Mouse (Mus musculus) megakaryocyte, adult 5-6 weeks (primary cell): ENCODE results near the gene Nab1. TPM values are rescaled to one million over a fixed set of nuclear protein-coding genes. Genes with fewer than 3 reads are reported as not detected.

ENCODE experiments used
- ATAC-seq: 2 replicates; pipeline ENCODE4 v1.8.0; 2016; ENCODE audit warnings: mild to moderate bottlenecking, inconsistent platforms; ENCODE audit not compliant: poor library complexity, severe bottlenecking
- total RNA-seq, 2 experiments: library from RNA; stranded (forward) in 1 of 2; stranded (reverse) in 1 of 2; fragments of 153-499, 151-499 nt in 1 of 2; fragments of 221-1000, 200-1000 nt in 1 of 2; gene quantifications; 2 replicates each; pipeline versions ENCODE4 v1.2.3 to v1.2.4; 2015 to 2017

Nab1 gene
- total RNA-seq, 2 experiments from 2014 or later: 65.6 to 80.2 TPM

DNA sequence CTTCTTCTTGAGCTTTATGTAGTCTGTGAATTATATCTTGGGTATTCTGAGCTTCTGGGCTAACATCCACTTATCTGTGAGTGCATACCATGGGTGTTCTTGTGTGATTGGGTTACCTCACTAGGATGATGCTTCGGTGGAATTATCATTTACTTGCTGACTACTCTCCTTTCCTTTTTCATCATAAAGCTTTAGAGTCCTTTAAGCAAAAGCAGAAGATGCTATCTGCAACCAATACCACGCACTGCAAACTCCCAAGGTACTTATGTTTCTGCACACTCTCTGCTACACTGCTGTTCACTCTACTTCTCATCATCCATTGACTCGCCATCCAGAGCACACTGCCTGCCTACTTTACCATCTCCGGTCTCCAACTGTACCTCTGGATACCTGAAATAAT lies 15.5 kb downstream of the Nab1 start:
- ATAC-seq: no peak

DNA sequence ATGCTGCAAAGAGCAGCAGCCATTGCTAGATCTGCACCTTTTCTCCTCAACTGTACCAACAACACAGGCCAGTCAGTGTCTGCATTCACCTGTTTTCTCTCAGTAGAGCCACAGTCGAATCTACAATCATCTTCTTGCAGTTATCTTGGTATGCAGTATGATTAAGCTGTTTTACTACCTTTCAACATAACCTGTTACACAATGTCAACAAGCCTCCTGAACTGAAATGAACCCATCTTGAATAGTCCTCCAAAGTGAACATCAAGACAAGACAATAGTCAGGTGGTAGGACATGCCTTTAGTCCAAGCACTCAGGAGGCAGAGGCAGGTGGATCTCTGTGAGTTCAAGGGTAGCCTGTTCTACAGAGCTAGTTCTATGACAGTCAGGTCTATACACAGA lies 26.2 kb downstream of the Nab1 start:
- peak; percentile 62 for ATAC-seq

- ATAC-seq: peak; percentile 30; the same call in 1 of the 2 replicates
These were observed 29.5 kb downstream of the Nab1 start for GRCm38 (mm10) chr1:52470811-52471489.

DNA sequence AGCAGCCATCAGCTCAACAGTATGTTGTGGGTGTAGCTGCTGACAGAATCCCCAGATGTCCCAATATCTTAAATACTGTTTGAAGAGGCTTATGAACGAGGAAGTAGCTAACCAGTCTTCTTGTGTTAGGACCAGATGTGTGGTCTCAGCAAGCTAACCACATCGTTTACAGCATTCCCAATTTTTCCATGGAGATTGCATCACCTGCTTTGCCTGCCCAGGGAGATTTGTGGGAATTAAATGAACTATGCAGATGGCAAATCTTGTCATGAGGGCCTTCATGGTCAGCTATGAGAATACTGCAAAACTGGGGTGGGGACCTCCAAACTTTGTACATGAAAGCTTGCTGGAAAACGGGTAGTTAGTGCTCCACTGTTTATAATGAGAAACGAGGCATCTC lies 30.2 kb downstream of the Nab1 start:
- no peak for ATAC-seq

- no peak for ATAC-seq
These were observed 33.9 kb downstream of the Nab1 start for GRCm38 (mm10) chr1:52466518-52467120.

DNA sequence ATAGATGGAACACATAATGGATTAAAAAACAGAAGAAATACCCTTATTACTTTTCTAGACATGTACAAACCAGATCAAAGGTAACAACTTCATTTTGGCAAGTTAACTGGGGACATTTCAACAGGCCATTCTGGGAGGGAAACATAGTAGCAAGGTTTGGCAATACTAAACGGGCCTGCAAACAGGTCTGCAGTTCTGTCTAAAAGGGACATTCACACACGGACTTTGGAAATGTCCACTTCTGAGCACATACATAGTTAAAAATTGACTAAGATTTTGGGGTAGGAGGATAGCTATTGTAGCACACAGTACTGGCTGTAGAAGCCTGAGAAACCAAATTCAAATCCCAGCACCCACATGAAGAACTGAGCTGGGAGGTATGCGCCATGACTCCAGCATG lies 34.6 kb downstream of the Nab1 start:
- ATAC-seq: no peak

DNA sequence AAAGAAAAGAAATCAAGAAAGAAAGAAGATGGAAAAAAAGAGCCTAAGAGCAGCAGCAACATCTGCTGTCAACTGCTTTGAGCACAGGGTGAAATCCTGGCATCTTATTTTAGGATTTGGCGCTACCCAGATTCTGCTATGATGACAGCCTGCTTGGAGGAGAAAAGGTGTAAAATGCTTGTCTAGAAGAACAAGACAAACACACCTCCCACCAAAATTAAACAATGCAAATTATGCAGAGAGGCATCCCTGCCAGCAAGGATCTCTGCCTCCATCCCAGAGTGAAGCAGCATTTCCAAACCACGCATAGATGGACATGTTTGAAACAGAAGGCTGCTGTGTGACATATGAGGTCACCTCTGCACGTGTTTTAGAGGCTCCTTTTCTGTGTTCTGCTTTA lies 35.2 kb downstream of the Nab1 start:
- no peak for ATAC-seq

DNA sequence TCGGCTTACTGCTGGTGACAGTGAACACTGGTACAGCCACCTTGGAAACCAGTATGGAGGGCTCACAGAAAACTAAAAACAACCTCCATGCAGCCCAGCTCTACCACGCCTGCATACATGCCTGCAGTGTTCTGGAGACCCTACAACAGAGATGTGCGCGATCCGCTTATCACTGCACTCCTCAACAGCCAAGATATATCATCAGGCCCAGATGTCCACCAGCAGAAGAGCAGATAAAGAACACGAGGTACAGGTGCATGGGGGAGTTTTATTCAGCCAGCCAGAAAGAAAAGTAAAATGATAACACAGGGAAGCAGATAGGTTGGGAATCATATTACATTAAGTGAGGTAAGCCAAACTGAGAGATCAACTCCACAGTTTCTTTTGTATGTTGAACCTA lies 37.2 kb downstream of the Nab1 start:
- no peak for ATAC-seq

DNA sequence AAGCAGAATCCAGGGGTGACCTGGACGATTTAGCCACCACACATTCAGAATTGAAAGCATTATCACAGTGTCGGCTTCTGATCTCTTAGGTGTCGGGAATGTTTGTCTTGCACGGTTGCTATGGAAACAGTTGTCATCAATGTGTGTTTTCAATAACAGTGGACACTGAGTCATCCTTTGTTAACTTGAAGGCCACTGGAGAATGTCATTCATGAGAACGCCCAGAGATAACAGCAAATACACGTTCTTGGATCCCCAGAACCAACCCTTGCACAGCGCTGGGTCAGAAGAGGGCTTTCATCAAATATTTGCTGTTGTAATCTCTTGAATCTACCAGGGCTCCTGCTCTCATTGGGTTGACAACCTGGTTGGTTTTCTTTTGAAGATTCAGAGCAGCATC lies 43.9 kb downstream of the Nab1 start:
- ATAC-seq: no peak

DNA sequence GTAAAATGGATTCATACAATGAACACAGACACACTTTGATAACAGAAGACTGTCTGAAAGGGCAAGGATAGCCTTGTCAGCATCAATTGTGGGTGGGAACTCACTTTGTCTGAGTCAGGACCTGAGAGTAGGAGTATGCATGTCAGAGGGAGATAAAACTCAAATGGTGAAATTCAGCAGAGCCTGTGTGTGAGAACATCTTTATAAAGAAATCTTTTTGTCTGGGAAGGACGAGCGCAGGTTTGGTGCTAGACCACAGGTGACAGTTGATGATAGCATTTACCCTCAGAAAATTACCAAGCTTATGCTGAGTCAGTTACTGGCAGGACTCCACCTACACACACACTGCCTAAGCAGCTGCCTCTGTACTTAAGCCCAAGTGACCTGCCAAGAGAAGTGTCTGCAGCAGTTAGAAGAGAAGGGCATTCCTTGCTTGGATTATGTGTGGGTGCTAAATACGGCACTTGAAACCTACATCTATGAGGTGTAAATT lies 45.9 kb downstream of the Nab1 start:
- ATAC-seq: 0 out of 2 replicates have a peak, but pooled peaks have one; percentile 21

DNA sequence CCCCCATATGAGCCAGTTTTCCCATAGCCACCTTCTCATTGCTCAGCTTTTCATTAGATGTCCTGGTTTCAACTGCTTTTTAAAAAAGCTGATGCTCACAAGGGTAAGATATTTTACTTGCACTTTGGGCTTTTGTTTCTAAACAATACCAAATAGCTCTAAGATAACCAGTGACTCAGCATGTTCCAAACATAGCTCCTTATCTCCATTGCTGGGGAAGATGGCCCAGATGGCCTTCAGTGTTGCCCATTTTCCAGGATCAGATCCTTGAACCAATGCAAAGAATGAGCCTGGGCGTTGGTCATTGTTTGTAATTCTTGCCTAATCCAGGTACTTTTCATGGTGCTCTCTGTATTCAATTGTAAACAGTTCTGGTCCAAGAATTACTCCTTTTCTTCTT lies 49.1 kb downstream of the Nab1 start:
- no peak for ATAC-seq

DNA sequence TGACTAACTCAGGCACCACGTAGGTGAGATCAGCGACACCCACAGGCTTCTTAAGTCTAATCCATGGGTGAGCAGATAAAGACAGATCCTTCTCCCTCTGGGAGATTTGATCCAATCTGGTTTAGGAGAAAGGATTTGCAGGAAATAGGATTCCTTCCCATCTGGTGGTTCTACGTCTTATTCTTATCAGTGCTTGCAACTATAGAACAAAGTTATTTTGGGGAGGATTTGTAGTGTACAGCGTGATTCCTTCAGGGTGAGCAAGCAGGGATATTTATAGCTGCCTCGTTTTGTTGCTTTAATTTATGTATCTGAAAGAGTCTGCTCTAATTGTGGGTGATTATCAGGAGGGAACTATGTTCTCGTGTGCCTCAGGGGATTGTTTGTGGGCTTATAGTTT lies 64.6 kb downstream of the Nab1 start:
- ATAC-seq: no peak

GRCm38 (mm10) chr1:52434085-52434484 lies 66.4 kb downstream of the Nab1 start:
- no peak for ATAC-seq

DNA sequence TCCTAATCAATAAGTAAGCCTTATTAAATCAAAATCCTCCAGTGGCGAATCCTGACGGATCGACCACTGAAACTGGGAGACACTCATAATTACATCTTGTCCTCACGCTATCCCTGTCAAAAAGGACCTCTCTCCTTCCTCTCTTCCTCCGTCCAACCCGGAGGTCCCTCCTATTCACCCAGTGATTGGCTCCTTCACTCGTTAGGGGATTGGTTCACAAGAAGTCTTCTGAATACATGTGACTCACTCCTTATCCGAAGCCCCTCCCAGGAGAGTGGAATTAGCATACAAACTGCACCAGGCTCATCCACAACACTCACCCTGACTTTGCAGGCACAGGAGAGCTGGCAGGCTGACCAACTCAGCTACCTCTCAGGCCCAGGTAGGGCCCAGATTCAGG lies 68.7 kb downstream of the Nab1 start:
- no peak for ATAC-seq

- ATAC-seq: no peak
These were observed 69.9 kb downstream of the Nab1 start for GRCm38 (mm10) chr1:52430606-52431005.

- no peak for ATAC-seq
These were observed 70.4 kb downstream of the Nab1 start for GRCm38 (mm10) chr1:52430116-52430515.

GRCm38 (mm10) chr1:52427841-52428464 lies 72.5 kb downstream of the Nab1 start:
- ATAC-seq: no peak

GRCm38 (mm10) chr1:52423846-52424245 lies 76.6 kb downstream of the Nab1 start:
- ATAC-seq: no peak

DNA sequence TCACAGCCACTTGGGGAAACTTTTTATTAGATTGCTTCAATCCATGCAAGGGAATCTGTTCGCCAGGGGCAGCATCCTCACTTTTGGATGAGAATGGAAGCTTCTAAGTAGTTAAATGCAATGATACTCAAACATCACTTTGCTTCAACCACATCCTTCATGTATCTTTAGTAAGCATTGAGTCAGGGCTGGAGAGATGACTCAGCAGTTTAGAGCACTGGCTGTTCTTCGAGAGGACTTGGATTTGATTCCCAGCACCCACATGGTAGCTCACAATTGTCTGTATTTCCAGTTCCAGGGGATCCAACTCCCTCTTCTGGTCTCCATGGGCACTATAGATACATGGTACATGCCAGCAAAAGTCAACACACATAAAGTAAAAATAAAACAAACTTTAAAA lies 77.4 kb downstream of the Nab1 start:
- ATAC-seq: no peak

DNA sequence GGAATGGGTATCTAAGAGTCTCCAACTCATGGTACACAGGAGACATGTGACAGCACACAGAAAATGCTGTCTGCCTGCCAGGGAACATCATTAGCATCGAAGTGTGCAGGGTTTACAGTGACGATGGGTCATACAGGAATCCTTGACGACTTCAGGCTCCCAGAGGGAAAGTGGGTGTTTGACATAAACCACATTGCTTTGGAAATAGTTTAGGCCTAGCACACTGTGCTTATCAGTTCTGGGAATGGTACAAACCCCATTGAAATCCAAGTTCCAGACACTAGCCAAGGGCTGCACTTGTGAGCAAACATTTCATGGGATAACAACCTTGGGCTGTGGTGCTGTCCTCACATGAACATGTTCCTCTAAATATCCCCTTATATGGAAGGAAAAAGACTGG lies 78.3 kb downstream of the Nab1 start:
- ATAC-seq: no peak

GRCm38 (mm10) chr1:52421623-52422022 lies 78.9 kb downstream of the Nab1 start:
- no peak for ATAC-seq
